Mouse (Mus musculus): Measurements from ENCODE around the gene Arhgap15.

Arhgap15 gene

DNA sequence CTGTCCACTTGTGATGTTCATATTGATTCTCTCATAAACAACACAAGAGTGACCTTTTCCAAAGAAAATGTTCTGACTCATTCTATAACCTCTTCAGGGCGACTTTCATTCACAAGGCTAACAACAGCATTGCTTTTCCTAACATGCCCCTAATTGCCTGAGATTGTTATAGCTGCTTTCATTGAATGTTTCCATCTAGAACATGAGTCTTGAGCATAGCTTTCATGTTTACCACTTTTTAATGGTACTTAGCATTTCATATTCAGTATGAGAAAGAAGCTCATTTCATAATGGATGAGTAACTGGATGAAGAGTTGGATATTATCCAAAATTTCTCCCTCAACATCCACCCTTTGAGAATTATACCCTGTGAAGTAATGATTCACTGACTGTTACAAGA, 403.7 kb downstream of the Arhgap15 start:
- DNase-seq (ENCODE audit: low read depth in 1 of 2, low spot score in 2 of 2), result no peak

DNA sequence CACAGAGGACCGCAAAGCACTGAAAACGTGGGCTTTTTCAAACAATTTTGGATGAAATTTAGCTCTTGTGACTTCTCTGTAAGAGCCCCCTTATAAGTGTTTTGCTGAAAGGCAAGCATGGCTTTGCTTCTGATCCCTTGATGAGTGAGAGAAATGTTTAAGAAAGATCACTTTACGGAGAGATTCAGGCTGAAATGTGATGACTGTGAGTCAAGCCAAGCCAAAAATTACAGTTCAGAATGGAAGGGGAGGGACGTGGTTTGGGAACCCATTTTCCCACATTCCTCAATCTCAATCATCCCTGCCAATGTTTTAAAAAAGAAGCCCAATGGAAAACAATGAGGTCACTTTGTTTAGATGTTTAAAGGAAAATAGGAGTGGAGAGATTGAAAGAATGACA, 411.7 kb downstream of the Arhgap15 start:
- DNase-seq (ENCODE audit: low read depth in 1 of 2, low spot score in 2 of 2), result no peak

DNA sequence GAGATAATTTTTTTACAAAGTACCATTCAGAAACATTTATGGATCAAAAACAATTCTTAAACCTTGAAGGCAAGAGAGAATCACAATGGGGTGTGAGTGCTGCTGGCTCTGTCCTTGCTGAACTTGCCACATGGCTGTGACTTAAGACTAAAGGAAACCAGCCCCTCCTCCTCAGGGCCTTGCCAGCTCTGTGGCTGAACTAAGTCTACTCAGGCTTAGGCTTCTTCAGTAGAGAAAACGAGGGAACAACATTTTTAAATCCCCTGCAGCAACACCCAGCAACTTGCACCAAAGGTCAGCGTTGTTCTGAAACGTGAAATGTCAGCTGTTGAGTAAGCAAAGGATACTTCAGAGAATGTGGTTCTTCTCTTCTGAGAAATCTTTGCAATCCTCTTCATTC, 417.2 kb downstream of the Arhgap15 start:
- DNase-seq (ENCODE audit: low read depth in 1 of 2, low spot score in 2 of 2), result no peak

DNA sequence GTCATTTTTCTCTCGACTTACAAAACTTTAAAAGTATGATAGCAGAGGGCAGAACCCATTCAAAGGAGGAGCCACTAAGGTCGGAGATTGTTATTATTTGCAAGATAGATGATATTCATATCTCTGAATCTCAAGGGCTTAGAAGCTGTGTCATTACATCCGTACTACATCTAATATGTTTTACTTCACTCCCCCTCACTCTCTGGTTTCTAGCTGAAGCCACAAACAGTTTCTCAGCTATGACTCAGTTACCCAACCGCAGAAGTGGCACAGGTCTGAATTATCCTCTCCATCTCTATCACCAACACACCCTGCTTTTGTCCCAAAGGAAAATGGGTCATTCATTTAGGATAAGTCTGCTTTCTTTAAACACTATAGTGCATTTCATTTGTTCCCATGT, 418.1 kb downstream of the Arhgap15 start:
- DNase-seq (ENCODE audit: low read depth in 1 of 2, low spot score in 2 of 2), result no peak

DNA sequence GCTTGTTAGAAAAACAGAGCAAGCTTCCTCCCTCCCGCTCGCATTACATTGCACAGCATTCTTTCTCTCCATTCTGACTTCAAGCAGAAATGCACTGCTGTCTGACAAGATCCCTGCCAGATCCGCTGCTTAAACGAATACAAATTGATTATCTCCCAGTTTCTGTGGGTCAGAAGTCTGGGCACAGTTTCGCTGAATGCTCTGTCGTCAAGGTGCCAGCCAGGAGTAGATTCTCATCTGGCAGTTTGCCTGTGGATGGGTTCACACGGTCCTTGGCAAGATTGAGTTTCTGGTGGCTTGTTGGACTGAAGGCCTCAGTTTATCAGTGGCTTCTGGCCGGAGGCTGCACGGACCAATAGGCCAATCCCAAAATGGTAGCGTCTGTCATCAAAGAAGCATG, 435.9 kb downstream of the Arhgap15 start:
- no peak for DNase-seq (ENCODE audit: low read depth in 1 of 2, low spot score in 2 of 2)

DNA sequence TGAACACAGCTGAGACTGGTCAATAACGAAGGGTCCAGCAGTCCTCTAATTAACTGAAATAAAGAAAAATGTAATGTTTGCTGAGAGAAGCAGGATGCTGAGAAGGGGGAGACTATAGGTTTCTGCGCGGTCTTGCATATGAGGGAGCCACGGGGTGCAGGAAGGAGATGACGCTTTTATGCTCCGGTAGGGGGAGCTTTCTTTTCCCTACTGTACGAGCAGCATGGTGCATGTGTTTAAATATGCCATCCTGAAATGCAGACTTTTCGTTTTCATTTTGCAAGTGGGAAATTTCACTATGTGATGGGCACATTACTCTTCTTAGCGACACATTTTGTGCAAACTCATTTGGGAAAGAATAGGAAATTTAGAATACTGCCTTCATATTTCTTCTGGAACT, 442.1 kb downstream of the Arhgap15 start:
- DNase-seq (ENCODE audit: low read depth in 1 of 2, low spot score in 2 of 2), result no peak

DNA sequence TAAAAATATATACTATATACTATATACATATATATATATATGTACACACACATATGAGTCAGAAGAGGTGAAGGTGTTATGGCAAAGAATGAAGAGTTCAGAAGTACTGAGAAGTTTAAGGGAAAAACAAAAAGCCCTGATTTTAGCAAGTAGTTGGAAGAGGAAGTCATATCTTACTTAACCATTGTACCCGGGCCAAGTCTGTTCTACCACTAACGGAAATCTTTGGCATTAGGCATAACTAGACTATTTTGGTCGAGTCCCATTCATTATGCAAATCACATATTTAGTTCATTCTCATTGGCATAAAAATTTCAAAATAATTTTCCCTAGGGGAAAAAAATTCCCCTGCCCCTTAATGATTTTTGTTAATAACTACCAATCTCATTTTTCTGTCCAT, 443.4 kb downstream of the Arhgap15 start:
- no peak for DNase-seq (ENCODE audit: low read depth in 1 of 2, low spot score in 2 of 2)

DNA sequence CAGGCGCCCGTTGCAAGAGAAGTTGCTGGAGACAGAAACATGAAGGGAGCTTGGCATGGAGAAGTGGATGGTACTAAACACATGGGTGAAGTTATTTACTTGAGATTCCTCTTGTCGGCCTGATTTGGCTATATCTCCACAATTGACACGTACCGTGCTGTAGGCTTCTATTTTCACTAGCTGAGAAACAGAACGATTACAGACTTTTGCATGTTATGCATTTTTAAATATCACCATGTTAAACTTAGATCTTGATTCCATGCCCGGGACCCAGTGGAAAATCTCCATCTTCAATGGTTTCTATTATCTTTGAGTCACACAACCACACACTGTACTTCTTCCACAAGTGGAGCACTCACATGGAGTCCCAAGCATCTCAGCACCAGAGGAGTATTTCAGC, 466.9 kb downstream of the Arhgap15 start:
- no peak for DNase-seq (ENCODE audit: low read depth in 1 of 2, low spot score in 2 of 2)

DNA sequence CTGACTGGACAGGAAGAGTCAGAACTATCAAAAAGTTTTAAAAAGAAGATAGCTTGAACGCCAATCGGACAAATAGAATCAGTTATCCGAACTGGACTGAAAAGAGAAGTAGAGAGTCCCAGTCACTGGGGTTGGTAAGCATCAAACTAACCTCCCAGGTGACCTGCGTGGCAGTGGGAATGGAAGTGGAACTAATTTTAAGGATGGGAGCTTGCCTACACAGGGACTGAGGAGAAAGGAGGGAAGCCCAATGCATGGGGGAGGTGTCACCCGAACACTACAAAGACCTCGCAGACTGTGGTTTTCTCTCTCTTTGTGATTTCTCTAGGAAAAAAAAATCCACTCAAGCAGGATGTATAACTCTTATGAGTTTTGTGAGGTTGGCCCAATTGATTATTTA, 469.2 kb downstream of the Arhgap15 start:
- DNase-seq (ENCODE audit: low read depth in 1 of 2, low spot score in 2 of 2), result no peak

DNA sequence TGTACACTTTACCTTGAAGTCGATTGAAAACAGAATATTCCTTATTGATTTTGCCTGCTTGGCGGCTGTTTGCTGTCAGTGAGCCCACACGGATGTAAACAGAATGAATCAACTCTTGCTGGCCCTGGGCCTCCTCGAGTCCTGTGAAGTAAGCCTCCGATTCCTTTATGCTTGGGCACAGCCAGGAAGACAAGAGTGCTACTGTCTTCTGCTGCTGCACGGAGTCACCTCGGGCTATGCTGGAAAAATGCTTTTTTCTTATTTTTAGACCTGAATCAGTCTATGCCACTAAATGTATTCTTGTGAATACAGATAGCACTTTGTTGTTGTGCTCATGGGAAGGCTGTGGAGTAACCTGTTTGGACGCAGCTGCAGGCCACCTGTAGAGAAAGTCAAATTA, 469.7 kb downstream of the Arhgap15 start:
- no peak for DNase-seq (ENCODE audit: low read depth in 1 of 2, low spot score in 2 of 2)

DNA sequence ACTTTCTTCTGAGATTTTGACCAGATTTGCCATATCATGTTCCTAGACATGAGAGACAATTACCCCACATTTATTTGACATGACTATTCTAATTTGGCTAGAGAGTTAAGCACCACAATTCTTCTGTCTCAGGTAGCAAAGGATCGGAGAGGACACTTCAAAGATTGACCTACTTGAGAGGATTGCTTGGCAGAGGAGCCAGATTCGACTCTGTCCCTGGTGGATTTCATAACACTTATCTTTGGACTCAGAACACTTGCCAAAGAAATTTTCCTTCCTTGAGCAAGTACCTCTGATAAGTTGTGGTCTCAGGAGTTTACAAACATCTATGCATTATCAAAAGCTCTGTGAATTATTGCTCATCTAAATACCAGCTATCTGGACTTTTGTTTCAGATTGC, 473.1 kb downstream of the Arhgap15 start:
- DNase-seq (ENCODE audit: low read depth in 1 of 2, low spot score in 2 of 2), result no peak

DNA sequence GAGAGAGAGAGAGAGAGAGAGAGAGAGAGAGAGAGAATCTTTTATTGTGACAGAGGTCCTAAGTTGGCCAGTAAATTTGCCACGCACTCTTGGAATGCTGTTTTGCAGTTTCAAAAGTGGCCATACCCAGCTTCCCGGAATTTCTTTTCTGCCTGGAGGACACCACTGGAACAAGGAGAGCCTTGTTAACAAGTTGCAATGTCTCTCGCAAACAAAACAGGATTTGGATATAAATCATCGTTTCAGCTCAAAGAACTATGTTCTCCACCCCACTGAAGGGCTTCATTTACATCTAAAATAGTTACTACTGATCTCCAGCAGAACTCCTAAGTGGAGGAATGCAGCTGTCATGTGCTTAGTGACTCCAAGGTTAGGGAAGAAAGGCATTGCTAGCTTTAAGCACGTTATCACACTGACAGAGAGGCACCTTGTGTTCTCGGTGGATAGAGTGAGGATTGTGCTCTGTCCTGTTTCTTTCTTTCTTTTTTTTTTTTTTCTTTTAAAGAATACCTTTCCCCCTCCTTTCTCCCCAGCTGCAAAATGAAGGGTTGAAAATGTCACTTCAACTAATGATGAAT, 473.6 kb downstream of the Arhgap15 start:
- no peak for DNase-seq (ENCODE audit: low read depth in 1 of 2, low spot score in 2 of 2)

DNA sequence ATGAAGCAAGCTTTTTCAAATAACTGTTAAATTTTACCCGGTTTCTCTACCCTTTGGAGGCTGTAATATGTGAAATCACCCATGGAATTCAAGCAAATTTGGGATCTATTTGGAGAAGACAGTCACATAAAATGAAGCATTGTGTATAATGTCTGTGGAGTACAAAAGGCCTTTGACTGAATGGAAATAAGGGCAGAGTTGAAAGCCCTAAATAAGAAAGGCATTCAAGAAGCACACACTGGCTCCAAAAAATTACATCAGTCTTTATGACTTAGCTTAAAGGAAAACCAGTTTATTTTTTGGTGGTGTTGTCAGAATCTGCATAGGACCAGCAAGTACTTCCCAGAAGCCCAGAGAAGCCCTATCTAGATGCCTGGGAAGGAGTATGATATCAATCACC, 486.2 kb downstream of the Arhgap15 start:
- DNase-seq (ENCODE audit: low read depth in 1 of 2, low spot score in 2 of 2), result no peak

DNA sequence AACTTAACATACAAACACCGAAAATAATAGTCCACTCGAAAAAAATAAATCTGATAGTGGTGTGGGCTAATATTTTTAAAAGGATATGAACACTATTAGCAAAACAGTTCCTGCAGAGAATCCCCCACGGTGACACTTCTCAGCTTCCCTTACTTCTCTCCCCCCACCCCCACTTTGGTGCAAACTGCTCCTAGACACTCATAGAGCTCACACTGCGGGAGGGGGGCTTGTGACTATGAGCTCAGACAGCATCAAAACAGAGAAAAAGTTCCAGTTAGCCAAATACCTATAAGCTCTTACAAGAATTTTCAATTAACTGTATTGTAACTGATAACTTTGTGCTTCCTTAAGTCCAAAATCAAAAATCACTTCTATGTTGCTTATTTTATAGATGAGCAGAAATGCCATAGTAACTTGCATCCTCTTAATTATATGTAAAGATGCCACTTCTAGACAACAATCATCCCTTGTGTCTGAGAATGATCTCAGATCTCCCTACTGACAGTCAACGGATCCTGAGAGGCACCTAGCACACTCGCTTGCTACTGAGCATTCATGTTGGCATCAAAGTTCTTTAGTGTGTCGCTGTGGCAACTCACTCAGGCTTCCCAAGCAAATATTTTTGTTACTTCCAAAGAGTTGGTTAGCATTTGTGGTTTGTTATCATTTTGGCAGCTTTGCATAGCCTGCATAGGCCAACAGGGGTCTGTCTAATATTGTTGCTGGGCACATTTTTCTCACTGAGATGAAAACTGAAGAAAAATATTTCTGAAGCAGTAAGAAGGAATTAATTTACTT, 493.2 kb downstream of the Arhgap15 start:
- no peak for DNase-seq (ENCODE audit: low read depth in 1 of 2, low spot score in 2 of 2)

DNA sequence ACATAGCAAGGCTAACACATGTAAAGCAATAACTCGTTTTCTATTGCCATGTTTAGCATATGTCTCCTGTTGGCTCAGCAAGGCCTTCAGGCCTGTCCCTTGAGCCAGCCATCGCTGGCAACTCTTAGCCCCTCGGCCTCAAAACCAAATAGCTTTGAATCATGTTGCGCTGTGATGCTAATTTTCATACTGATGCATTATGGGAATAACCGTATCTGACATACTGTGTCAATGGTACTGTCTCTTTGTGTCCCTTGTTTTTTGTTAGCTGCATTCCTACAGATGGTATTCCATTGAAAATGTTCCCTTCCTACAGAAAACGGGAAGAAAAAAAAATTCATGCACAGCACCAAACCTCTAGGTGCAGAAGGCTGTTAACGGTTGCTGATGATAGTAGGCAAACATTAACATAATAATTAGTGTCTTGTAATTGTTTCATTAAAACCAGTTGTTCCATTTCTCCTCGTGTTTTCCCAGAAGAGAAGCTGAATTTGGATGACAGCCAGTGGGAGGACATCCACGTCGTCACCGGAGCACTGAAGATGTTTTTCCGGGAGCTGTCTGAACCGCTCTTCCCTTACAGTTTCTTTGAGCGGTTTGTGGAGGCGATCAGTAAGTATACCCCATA, 494.1 kb downstream of the Arhgap15 start:
- DNase-seq (ENCODE audit: low read depth in 1 of 2, low spot score in 2 of 2), result no peak

DNA sequence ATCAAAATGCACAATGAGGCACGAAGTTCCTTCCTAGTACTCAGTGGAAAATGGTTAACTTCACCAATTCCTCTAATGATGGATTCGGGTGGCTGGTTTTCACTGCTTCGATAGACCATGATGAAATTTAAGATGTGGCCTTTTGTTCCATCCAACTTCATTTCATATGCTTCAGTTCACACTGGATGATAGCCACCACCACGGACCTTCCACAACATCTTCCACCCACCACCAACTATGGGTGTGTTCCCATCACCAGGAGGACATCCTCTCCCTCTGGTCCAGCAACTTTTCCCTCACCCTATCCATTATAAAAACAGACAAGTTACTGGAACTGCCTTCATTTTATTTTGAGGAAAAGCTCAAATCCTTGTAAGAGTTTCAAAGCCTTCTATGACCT, 506.7 kb downstream of the Arhgap15 start:
- DNase-seq (ENCODE audit: low read depth in 1 of 2, low spot score in 2 of 2), result no peak

DNA sequence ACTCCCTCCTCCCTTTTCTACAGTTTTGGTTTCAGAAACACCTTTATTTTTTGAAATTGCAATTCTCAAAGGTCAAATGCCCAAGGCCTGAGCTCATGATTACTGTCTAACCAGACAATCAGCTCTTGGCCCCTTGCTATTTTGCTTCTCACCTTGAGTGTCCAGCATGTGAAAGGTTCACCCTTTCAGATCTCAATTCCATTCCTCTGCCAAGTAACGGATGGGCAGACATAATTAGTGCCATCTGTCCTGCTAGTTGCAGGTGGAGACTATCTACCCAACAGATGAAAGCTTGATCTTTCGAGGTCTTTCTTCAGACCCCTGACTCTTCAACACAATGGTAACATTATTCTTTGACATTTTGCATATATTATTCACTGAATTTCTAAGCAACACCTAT, 509.3 kb downstream of the Arhgap15 start:
- DNase-seq (ENCODE audit: low read depth in 1 of 2, low spot score in 2 of 2), result no peak

DNA sequence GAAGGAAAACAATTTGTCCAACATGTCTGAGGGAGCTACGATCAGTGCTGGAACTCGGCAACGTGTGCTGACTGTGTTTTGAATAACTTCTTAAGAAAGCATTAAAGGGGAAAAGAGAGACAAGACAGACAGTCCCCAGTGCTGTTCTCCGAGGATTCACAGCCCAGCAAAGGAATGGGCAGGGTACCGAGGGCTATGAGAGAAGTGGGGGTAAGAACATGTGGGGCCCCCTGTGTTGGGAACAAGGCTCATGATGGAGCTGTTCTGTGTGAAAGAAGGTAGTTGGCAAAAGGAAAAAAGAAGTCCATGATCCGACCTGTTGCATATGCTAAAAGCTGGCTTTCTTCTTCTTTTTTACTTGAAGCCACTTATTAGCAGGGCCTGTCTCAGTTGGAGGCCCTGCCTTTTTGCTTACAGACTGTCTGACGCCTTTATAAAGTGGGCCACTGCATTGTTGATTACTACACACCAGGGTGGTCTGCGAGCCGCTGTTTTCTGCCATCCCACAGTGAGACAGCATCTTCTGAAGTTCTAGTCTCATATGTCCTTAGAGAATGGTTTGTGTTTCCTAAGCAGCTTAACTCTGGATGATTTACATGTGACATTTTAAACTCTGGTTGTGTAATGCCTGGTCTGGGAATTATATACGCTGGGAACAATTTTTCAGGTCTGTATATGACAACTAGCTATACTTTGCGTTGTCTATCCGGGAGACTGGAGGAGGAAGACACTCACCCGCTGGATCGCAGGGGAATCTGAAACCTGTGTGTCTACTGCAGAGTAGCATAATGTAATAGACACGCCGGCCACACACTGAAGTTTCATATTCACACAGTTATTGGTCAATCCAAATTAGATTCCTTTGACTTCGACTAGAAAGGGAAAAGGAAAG, 523.1 kb downstream of the Arhgap15 start:
- no peak for DNase-seq (ENCODE audit: low read depth in 1 of 2, low spot score in 2 of 2)

DNA sequence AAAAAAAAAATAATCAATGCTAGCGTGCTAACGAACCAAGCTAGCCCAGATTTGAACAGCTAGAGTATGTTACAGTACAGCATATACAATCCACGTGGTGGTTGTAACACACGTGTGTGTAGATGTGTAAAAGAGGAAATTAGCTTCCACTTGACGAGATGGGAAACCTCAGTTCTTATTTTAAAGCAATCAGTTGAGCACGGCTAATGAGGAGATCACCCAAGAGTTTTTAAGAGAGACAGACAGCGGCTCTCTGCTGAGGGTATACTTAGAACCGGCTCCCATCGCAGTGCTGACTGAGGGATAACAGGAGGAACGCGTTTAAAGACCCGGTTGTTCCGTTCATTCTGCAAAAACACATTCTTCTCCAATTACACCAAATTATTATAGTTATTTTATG, 524.0 kb downstream of the Arhgap15 start:
- no peak for DNase-seq (ENCODE audit: low read depth in 1 of 2, low spot score in 2 of 2)

DNA sequence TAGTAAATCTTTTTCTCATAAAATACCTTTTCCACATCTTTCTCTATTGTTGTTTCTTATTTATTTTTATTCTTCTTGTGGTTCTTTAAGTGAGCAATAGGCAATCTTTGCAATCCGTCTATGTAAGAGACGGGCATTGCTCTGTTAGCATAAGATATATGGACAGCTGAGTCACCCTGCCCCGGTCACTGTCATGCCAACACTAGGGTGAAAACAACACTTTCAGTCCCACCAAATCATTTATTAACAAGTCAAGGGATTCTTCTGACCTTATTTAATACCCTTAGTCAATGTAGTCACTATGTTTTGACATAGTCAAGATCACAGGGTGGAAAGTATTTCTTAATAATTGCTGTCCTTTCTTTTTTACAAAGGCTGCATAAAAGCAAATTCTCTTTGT, 525.8 kb downstream of the Arhgap15 start:
- no peak for DNase-seq (ENCODE audit: low read depth in 1 of 2, low spot score in 2 of 2)

DNA sequence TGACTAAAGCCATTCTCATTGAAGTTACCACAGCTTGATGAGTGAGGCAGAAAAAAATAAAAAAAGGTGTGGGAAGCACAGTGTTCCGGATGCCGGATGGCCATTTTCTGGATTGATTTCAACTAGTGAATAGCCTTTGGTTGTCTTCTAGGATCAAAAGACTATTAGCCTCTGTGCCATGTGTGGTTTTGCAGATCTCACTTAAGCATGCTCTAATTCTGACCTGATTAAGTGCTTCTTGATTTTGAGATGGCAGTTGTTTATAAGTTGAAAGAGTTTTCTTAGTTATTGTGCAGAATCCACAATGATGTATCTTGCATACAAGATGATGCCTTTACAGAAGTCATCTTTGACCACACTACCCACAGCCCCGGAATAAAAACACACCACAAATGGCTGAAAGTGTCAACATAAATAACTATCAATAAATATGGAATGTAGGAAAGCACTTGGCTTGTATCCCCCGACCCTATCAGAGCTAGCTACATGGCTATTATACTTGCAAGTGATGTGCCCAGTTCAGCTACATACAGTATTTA, 537.6 kb downstream of the Arhgap15 start:
- DNase-seq (ENCODE audit: low read depth in 1 of 2, low spot score in 2 of 2), result no peak
